Mouse (Mus musculus): ENCODE data around the gene Nr5a2. TPM values are rescaled to one million over a fixed set of nuclear protein-coding genes. Genes with fewer than 3 reads are reported as not detected.
"Not testable (repeated sequence)": the region's sequence is repeated elsewhere in the genome, so short reads cannot be mapped to it uniquely, and the experiment has no call there.

Nr5a2 gene
- total RNA-seq, 2 experiments from 2014 or later = 0.11 to 0.90 TPM

GRCm38 (mm10) chr1:136866481-136867092, 93.7 kb downstream of the Nr5a2 start:
- no peak for DNase-seq (ENCODE audit: low spot score in 2 of 2)
- intact Hi-C loops (cut with DNase I) = no loop called here

GRCm38 (mm10) chr1:136863209-136863608, 97.0 kb downstream of the Nr5a2 start:
- intact Hi-C loops (cut with DNase I) = no loop called here
- no peak for DNase-seq (ENCODE audit: low spot score in 2 of 2)

GRCm38 (mm10) chr1:136859454-136859853, 100.8 kb downstream of the Nr5a2 start:
- no peak for DNase-seq (ENCODE audit: low spot score in 2 of 2)
- intact Hi-C loops (cut with DNase I) = no loop called here

GRCm38 (mm10) chr1:136858724-136859123, 101.5 kb downstream of the Nr5a2 start:
- intact Hi-C loops (cut with DNase I) = no loop called here
- DNase-seq (ENCODE audit: low spot score in 2 of 2) = no peak

- intact Hi-C loops (cut with DNase I) = no loop called here
- no peak for DNase-seq (ENCODE audit: low spot score in 2 of 2)
Observed at GRCm38 (mm10) chr1:136856104-136856503, 104.1 kb downstream of the Nr5a2 start.

- intact Hi-C loops (cut with DNase I) = no loop called here
Observed at GRCm38 (mm10) chr1:136848791-136849190, 111.5 kb downstream of the Nr5a2 start.

GRCm38 (mm10) chr1:136846081-136846480, 114.2 kb downstream of the Nr5a2 start:
- intact Hi-C loops (cut with DNase I) = no loop called here
- DNase-seq (ENCODE audit: low spot score in 2 of 2) = no peak

More at GRCm38 (mm10) chr1:136848791-136849190, 111.5 kb downstream of the Nr5a2 start:
- no peak for DNase-seq (ENCODE audit: low spot score in 2 of 2)

GRCm38 (mm10) chr1:136845341-136845740, 114.9 kb downstream of the Nr5a2 start:
- intact Hi-C loops (cut with DNase I) = no loop called here
- no peak for DNase-seq (ENCODE audit: low spot score in 2 of 2)

GRCm38 (mm10) chr1:136840512-136840911, 119.7 kb downstream of the Nr5a2 start:
- intact Hi-C loops (cut with DNase I) = no loop called here
- DNase-seq (ENCODE audit: low spot score in 2 of 2) = no peak

GRCm38 (mm10) chr1:136839202-136839601, 121.0 kb downstream of the Nr5a2 start:
- intact Hi-C loops (cut with DNase I) = no loop called here

GRCm38 (mm10) chr1:136832305-136833152, 127.7 kb downstream of the Nr5a2 start:
- no peak for DNase-seq (ENCODE audit: low spot score in 2 of 2)
- intact Hi-C loops (cut with DNase I) = no loop called here

More at GRCm38 (mm10) chr1:136839202-136839601, 121.0 kb downstream of the Nr5a2 start:
- DNase-seq (ENCODE audit: low spot score in 2 of 2) = no peak

GRCm38 (mm10) chr1:136830992-136831391, 129.3 kb downstream of the Nr5a2 start:
- intact Hi-C loops (cut with DNase I) = no loop called here
- DNase-seq (ENCODE audit: low spot score in 2 of 2) = no peak

- intact Hi-C loops (cut with DNase I) = no loop called here
- DNase-seq (ENCODE audit: low spot score in 2 of 2) = no peak
Observed at GRCm38 (mm10) chr1:136829931-136830330, 130.3 kb downstream of the Nr5a2 start.

- intact Hi-C loops (cut with DNase I) = no loop called here
- no peak for DNase-seq (ENCODE audit: low spot score in 2 of 2)
Observed at GRCm38 (mm10) chr1:136823897-136824296, 136.4 kb downstream of the Nr5a2 start.

GRCm38 (mm10) chr1:136800625-136801024, 159.6 kb downstream of the Nr5a2 start:
- DNase-seq (ENCODE audit: low spot score in 2 of 2) = no peak
- intact Hi-C loops (cut with DNase I) = no loop called here

GRCm38 (mm10) chr1:136796361-136797090, 163.7 kb downstream of the Nr5a2 start:
- intact Hi-C loops (cut with DNase I) = no loop called here
- DNase-seq (ENCODE audit: low spot score in 2 of 2) = no peak

- intact Hi-C loops (cut with DNase I); DNase-seq (ENCODE audit: low spot score in 2 of 2): not testable (repeated sequence)
Observed at GRCm38 (mm10) chr1:136792957-136793883, 167.0 kb downstream of the Nr5a2 start.
